In genomic region chr10:16922888-16923287, GRCm38 (mm10) we compare ENCODE assay signal across 28 mouse cellular contexts.
"Had no signal": no experiment of that assay in that cellular context is flagged by ENCODE, and none has a peak within 500 bp of the region (broad histone marks: within the 10 kb centered on the region; RNA-seq: fewer than 3 reads in every experiment).

No protein-coding gene starts in this region.

- DNase-seq: cerebellum, adult 2 months; cerebellum, adult 8-10 months; cerebellum, adult 9-10 months; cerebellum, adult 9-11 months; cerebellum, postnatal 10 days; cerebellum, postnatal 14 days; cerebellum, postnatal 25 days; cerebellum, postnatal 36 days; embryo, embryonic 11 days; forebrain, postnatal 0 days; gastrocnemius, adult 2 months; gastrocnemius, postnatal 10 days; gastrocnemius, postnatal 14 days; gastrocnemius, postnatal 36 days; heart, adult 11 months; heart, adult 18-20 months; heart, adult 2 months had no signal

- H3K27ac ChIP-seq: embryonic facial prominence, embryonic 10.5 days; embryonic facial prominence, embryonic 12.5 days; embryonic facial prominence, embryonic 13.5 days; embryonic facial prominence, embryonic 15.5 days; forebrain, embryonic 10.5 days; forebrain, embryonic 12.5 days; forebrain, embryonic 13.5 days; forebrain, embryonic 15.5 days; gastrocnemius, adult 2 months; heart, adult 2 months had no signal

- H3K4me3 ChIP-seq: embryonic facial prominence, embryonic 10.5 days; embryonic facial prominence, embryonic 12.5 days; embryonic facial prominence, embryonic 13.5 days; embryonic facial prominence, embryonic 15.5 days; erythroblast, embryonic 14.5 days; forebrain, embryonic 10.5 days; forebrain, embryonic 12.5 days; forebrain, embryonic 13.5 days; forebrain, embryonic 15.5 days; gastrocnemius, adult 2 months; heart, adult 2 months had no signal

- H3K27me3 ChIP-seq: embryonic facial prominence, embryonic 12.5 days; embryonic facial prominence, embryonic 13.5 days; embryonic facial prominence, embryonic 15.5 days; forebrain, embryonic 12.5 days; forebrain, embryonic 13.5 days; forebrain, embryonic 15.5 days had no signal

- H3K9ac ChIP-seq: embryonic facial prominence, embryonic 12.5 days; embryonic facial prominence, embryonic 13.5 days; embryonic facial prominence, embryonic 15.5 days; forebrain, embryonic 12.5 days; forebrain, embryonic 13.5 days; forebrain, embryonic 15.5 days; forebrain, postnatal 0 days had no signal

- ATAC-seq: forebrain, embryonic 13.5 days; forebrain, embryonic 14.5 days; forebrain, embryonic 15.5 days; forebrain, embryonic 16.5 days; forebrain, postnatal 0 days had no signal

- H3K4me2 ChIP-seq: embryonic facial prominence, embryonic 12.5 days; embryonic facial prominence, embryonic 13.5 days; embryonic facial prominence, embryonic 15.5 days; forebrain, embryonic 12.5 days; forebrain, embryonic 13.5 days; forebrain, embryonic 15.5 days had no signal

- H3K36me3 ChIP-seq: embryonic facial prominence, embryonic 10.5 days; embryonic facial prominence, embryonic 12.5 days; embryonic facial prominence, embryonic 13.5 days; embryonic facial prominence, embryonic 15.5 days; forebrain, embryonic 10.5 days; forebrain, embryonic 12.5 days; forebrain, embryonic 15.5 days had no signal

- H3K9me3 ChIP-seq: embryonic facial prominence, embryonic 10.5 days; embryonic facial prominence, embryonic 12.5 days; embryonic facial prominence, embryonic 13.5 days; embryonic facial prominence, embryonic 15.5 days; forebrain, embryonic 10.5 days; forebrain, embryonic 12.5 days; forebrain, embryonic 13.5 days; forebrain, embryonic 15.5 days had no signal

- H3K4me1 ChIP-seq: embryonic facial prominence, embryonic 10.5 days; embryonic facial prominence, embryonic 12.5 days; embryonic facial prominence, embryonic 13.5 days; embryonic facial prominence, embryonic 15.5 days; forebrain, embryonic 10.5 days; forebrain, embryonic 12.5 days; forebrain, embryonic 13.5 days; forebrain, embryonic 15.5 days had no signal
